Mouse (Mus musculus): ENCODE data around the gene Pard3. TPM values are rescaled to one million over a fixed set of nuclear protein-coding genes. Genes with fewer than 3 reads are reported as not detected.

Gene Pard3
- polyA plus RNA-seq, 1 experiment from 2014 or later: 26.2 TPM

GRCm38 (mm10) chr8:127616681-127617080 is 553.0 kb downstream of the Pard3 start:
- Histone ChIP-seq H3K4me3 (no peak overlapping the region), H3K27ac (ENCODE audit: poor library complexity, severe bottlenecking) (no peak overlapping the region), H3K4me1 (replicated peaks) (peaks cover 10% of the 10 kb centered on the region), H3K9me3 (replicated peaks) (no peaks in the 10 kb centered on the region), H3K27me3 (replicated peaks) (no peaks in the 10 kb centered on the region), H3K36me3 (no peaks in the 10 kb centered on the region; the same call in 1 of the 2 replicates), H3K9ac (no peak overlapping the region), H3K4me2 (no peak overlapping the region)
- 46% methylated on average over 2 of the region's 2 CpGs for WGBS
- no peak for ATAC-seq (ENCODE audit: insufficient number of reproducible peaks, low FRiP score)

- Histone ChIP-seq H3K36me3 (no peaks in the 10 kb centered on the region), H3K27ac (ENCODE audit: poor library complexity, severe bottlenecking) (no peak overlapping the region), H3K4me3 (no peak overlapping the region), H3K9ac (no peak overlapping the region), H3K9me3 (replicated peaks) (no peaks in the 10 kb centered on the region), H3K4me2 (no peak overlapping the region), H3K4me1 (replicated peaks) (peaks cover 5% of the 10 kb centered on the region), H3K27me3 (replicated peaks) (no peaks in the 10 kb centered on the region)
- ATAC-seq (ENCODE audit: insufficient number of reproducible peaks, low FRiP score): no peak
- WGBS: 85% methylated on average over 3 of the region's 3 CpGs
These were observed 558.4 kb downstream of the Pard3 start for GRCm38 (mm10) chr8:127622137-127622536.

- no peak overlapping the region for H3K4me3 ChIP-seq
These were observed 574.8 kb downstream of the Pard3 start for GRCm38 (mm10) chr8:127638232-127639087.

DNA sequence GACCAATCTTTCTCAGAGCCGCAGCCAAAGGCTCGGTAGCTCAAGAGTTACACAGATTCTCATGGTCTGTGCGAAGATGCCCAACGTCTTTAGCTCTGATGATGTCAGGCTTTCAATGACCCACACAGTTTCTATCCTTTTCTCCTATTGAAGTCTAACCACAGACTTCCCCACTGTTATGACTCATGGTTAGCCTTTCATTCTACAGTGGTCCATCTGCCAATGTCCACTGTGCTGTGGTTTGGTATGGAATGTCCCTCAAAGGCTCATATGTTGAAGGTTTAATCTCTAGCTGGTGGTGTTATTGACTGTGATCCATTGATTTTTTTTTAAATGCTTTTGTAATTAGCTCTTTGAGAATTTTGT is 575.4 kb downstream of the Pard3 start:
- Histone ChIP-seq H3K27ac (ENCODE audit: poor library complexity, severe bottlenecking) (no peak overlapping the region), H3K9ac (no peak overlapping the region), H3K27me3 (replicated peaks) (no peaks in the 10 kb centered on the region), H3K4me3 (no peak overlapping the region), H3K9me3 (replicated peaks) (no peaks in the 10 kb centered on the region), H3K4me1 (replicated peaks) (no peaks in the 10 kb centered on the region), H3K36me3 (no peaks in the 10 kb centered on the region), H3K4me2 (no peak overlapping the region)
- 84% methylated on average over 4 of the region's 4 CpGs for WGBS
- ATAC-seq (ENCODE audit: insufficient number of reproducible peaks, low FRiP score): no peak

More at GRCm38 (mm10) chr8:127638232-127639087, 574.8 kb downstream of the Pard3 start:
- no peak overlapping the region for H3K9ac ChIP-seq
- whole genome bisulfite sequencing: 74% methylated on average over 9 of the region's 9 CpGs
- no peaks in the 10 kb centered on the region for H3K9me3 ChIP-seq (replicated peaks)
- H3K4me2 ChIP-seq: no peak overlapping the region
- ATAC-seq (ENCODE audit: insufficient number of reproducible peaks, low FRiP score): no peak
- no peaks in the 10 kb centered on the region for H3K27me3 ChIP-seq (replicated peaks)
- H3K27ac ChIP-seq (ENCODE audit: poor library complexity, severe bottlenecking): no peak overlapping the region
- no peaks in the 10 kb centered on the region for H3K4me1 ChIP-seq (replicated peaks)
- no peaks in the 10 kb centered on the region for H3K36me3 ChIP-seq

GRCm38 (mm10) chr8:127655559-127655958 is 591.9 kb downstream of the Pard3 start:
- no peaks in the 10 kb centered on the region for H3K27me3 ChIP-seq (replicated peaks)
- 0 out of 2 replicates have a peak, but pooled peaks cover 5% of the 10 kb centered on the region for H3K9me3 ChIP-seq (replicated peaks)
- no peak for ATAC-seq (ENCODE audit: insufficient number of reproducible peaks, low FRiP score)
- no peak overlapping the region for H3K4me2 ChIP-seq
- no peak overlapping the region for H3K9ac ChIP-seq
- 85% methylated on average over 3 of the region's 3 CpGs for WGBS
- H3K4me3 ChIP-seq: no peak overlapping the region
- H3K27ac ChIP-seq (ENCODE audit: poor library complexity, severe bottlenecking): no peak overlapping the region
- no peaks in the 10 kb centered on the region for H3K36me3 ChIP-seq
- H3K4me1 ChIP-seq (replicated peaks): no peaks in the 10 kb centered on the region

Other genes with a start within 250 kb of the Pard3 start
- gene Tomm20, start 118.0 kb upstream of the Pard3 start, polyA plus RNA-seq (2016; fragmentation: Nextera tagmentation; extraction: Ambion mirVana): 211 TPM in 2 replicates
- gene Rbm34, start 92.8 kb upstream of the Pard3 start, polyA plus RNA-seq (2016; fragmentation: Nextera tagmentation; extraction: Ambion mirVana): 16.8 and 17.9 TPM in 2 replicates